In genomic region chr6:140208375-140208774, GRCm38 (mm10) we compare ENCODE assay signal across 11 mouse cellular contexts.
DNase-seq lines count a peak whose midpoint lies in the region; ATAC-seq and TF ChIP-seq lines count a peak whose summit lies in the region.
"Had no signal": no experiment of that assay in that cellular context is flagged by ENCODE, and none has a peak within 500 bp of the region (broad histone marks: within the 10 kb centered on the region; RNA-seq: fewer than 3 reads in every experiment).

No protein-coding gene starts in this region.

- no peak overlapping the region for H3K4me3 ChIP-seq in hindbrain, postnatal 0 days (ENCODE audit: low read length)
- no peak overlapping the region for H3K4me3 ChIP-seq in hindbrain, embryonic 10.5 days
- H3K4me3 ChIP-seq: heart, embryonic 12.5 days; limb, embryonic 15.5 days had no signal

- DNase-seq in hindbrain, postnatal 0 days (ENCODE audit: low spot score), result peak; percentile 68
- DNase-seq in hindbrain, embryonic 10.5 days (ENCODE audit: low spot score), result no peak
- DNase-seq in adrenal gland, adult 8-10 months, result peak; percentile 88
- DNase-seq in kidney, adult 8-10 months, result peak; percentile 57 to 73
- DNase-seq in lung, postnatal 4 days, result peak; percentile 68 to 86
- no peak for DNase-seq in Muller cell, postnatal 12 days (ENCODE audit: inconsistent ontology term)
- DNase-seq in layer of hippocampus, adult 8-10 months (ENCODE audit: low spot score in 2 of 2), result no peak
- DNase-seq: retina, postnatal 1 day had no signal

- 0 out of 2 replicates have a peak, but pooled peaks have one; percentile 34 for ATAC-seq in hindbrain, postnatal 0 days

- H3K9me3 ChIP-seq in hindbrain, postnatal 0 days (ENCODE audit: low read length), result no peaks in the 10 kb centered on the region
- H3K9me3 ChIP-seq in hindbrain, embryonic 10.5 days, result peaks cover 7% of the 10 kb centered on the region; the same call in 1 of the 2 replicates
- H3K9me3 ChIP-seq: limb, embryonic 15.5 days had no signal

- H3K4me1 ChIP-seq in hindbrain, postnatal 0 days (ENCODE audit: insufficient read depth, low read length), result no peaks in the 10 kb centered on the region
- H3K4me1 ChIP-seq in hindbrain, embryonic 10.5 days (replicated peaks), result 0 out of 2 replicates have a peak, but pooled peaks cover 5% of the 10 kb centered on the region
- H3K4me1 ChIP-seq: heart, embryonic 12.5 days; limb, embryonic 15.5 days had no signal

- no peak overlapping the region for H3K4me2 ChIP-seq in hindbrain, postnatal 0 days (ENCODE audit: low read depth, low read length)
- H3K4me2 ChIP-seq: heart, embryonic 12.5 days; limb, embryonic 15.5 days had no signal

- WGBS in hindbrain, postnatal 0 days, result 57% methylated on average over 3 of the region's 3 CpGs
- WGBS in hindbrain, embryonic 10.5 days, result 92% methylated on average over 3 of the region's 3 CpGs

- H3K27ac ChIP-seq in hindbrain, postnatal 0 days, result no peak overlapping the region
- H3K27ac ChIP-seq in hindbrain, embryonic 10.5 days, result no peak overlapping the region
- H3K27ac ChIP-seq: limb, embryonic 15.5 days had no signal

- no peaks in the 10 kb centered on the region for H3K36me3 ChIP-seq in hindbrain, postnatal 0 days (ENCODE audit: insufficient read depth, low read length)
- H3K36me3 ChIP-seq in hindbrain, embryonic 10.5 days, result no peaks in the 10 kb centered on the region
- H3K36me3 ChIP-seq: heart, embryonic 12.5 days; limb, embryonic 15.5 days had no signal

- no peaks in the 10 kb centered on the region for H3K27me3 ChIP-seq in hindbrain, postnatal 0 days (ENCODE audit: insufficient read depth, low read length)
- no peaks in the 10 kb centered on the region for H3K27me3 ChIP-seq in hindbrain, embryonic 10.5 days (ENCODE audit: insufficient read depth, poor library complexity, severe bottlenecking)
- H3K27me3 ChIP-seq: CH12.LX; heart, embryonic 12.5 days; limb, embryonic 15.5 days had no signal

- TF ChIP-seq CTCF in hindbrain, postnatal 0 days (IDR thresholded peaks at IDR 0.05; ENCODE audit: low read depth), result no peak

- H3K9ac ChIP-seq in hindbrain, postnatal 0 days (replicated peaks; ENCODE audit: low read length), result no peak overlapping the region
- H3K9ac ChIP-seq: heart, embryonic 12.5 days; limb, embryonic 15.5 days had no signal

Comparison
In these comparisons a context has a peak if more than half of its experiments do, and no peak if none do; other contexts are left out.
1. DNase-seq: peak in hindbrain, postnatal 0 days (single experiment), adrenal gland, adult 8-10 months (single experiment), kidney, adult 8-10 months (2 of 2) and lung, postnatal 4 days (2 of 2); none in hindbrain, embryonic 10.5 days (single experiment), Muller cell, postnatal 12 days (single experiment) and layer of hippocampus, adult 8-10 months (0 of 2).